Mouse (Mus musculus) v-Abl transformed pro-B cells (cell line): ENCODE data around the gene Kmt5b.

Experiments used
- in situ Hi-C, 2 experiments: fragments of 400-800 bp; cut with MboI; formaldehyde crosslinking; loops; one replicate each; pipeline ENCODE4 v1.15.1; 2025; ENCODE audit not compliant: unreplicated experiment in 2 of 2

Kmt5b gene

DNA sequence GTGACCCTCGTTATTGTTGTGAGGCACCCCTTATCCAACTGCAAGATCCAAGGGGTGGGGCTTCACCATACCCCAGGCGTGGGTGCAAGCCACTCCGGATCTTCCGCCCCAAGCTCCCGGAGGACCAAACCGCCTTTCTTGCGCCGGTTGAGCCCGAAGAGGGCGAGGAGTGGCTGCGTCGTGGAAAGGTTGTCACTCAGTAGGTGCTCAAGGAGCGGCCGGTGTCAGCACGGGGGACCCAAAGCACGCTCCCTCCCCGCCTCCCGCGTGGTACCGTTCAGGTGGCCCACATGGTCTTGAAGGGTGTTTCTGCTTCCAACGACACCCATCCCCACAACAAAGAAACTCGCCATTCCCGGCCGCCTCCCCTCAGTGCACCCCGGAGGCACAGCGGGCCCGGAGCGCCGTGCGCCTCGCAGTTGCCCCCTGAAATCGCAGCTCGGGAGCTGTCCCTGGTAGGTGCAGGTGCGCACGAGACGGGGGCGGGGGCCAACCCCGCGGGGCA is at the start of gene Kmt5b:
TSS of gene Kmt5b (plus strand) at position 146 of the 505 bp plus-strand sequence.
- in situ Hi-C loops: no loop called here

DNA sequence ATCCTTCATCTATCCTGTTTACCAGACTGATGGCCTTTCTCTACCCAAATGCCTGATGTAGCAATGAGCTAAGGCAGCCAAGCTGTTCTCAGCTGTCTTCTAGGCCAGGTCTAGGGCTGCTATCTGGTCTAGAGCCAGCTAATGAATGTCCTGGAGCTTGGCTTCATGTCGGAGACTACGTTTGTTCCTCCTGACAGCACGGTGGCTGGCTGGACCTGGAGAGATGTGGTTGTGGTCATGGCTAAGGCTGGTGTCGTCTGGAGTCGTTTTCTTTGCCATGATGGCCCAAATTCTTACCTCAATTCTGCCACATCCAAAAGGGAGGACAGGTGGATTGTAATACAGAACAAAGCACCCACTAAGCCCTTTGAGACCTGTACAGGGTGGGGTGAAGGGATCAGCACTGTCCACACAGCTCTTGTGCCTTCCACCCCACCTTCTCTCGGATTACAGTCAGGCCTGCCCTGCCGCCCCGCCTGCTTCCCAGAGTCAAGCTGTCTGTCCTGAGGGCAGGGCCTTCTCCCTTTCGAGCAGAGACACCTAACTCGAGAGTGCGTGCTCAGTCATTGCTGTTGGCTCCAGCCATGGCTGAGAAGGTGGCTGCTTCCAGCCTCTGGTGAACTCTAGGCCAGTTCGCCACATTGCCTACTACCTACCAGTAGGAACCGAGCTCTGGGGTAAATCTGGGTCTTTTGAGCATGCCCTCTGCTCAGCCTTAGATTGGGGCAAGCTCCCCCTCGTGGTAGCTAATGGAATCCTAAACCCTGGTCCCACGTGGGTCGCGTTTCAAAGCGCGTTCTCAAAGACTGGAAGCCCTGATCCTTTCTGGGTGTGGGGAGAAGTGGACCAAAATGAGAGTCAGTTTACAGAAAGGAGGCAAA is 48.5 kb upstream of the Kmt5b start:
- in situ Hi-C loops: loop anchor here in 1 of 2 experiments (5.0 to 10.0 kb wide), 3 partner anchors 66 to 424 kb away; no protein-coding TSS in a partner anchor

DNA sequence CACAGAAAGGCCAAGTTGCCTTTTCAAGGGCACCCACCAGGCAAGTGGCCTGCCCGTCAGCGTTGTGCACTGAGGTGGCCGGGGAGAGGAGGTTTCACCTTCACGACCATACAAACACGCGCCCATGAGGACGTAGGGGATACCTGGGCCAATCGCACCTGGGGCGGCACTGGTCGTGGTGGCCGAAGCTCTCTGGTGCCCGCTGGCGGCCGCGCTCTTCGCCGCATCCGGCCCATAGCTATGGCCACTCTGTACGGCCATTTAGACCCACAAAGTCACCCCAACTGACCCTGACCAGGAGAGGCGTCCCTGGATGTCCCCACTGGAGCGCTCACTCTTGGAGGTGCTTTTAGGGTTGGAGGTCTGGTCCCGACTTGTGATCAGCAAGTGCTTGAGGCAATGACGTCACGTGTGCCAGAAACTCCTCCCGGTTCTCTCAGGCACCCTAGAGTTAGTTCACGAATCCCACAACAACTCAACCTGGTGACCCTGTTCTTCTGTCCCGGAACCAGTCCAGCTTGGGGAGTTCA is 47.8 kb upstream of the Kmt5b start:
- in situ Hi-C loops: loop anchor here in 1 of 2 experiments (5.0 to 10.0 kb wide), 3 partner anchors 67 to 425 kb away; no protein-coding TSS in a partner anchor

DNA sequence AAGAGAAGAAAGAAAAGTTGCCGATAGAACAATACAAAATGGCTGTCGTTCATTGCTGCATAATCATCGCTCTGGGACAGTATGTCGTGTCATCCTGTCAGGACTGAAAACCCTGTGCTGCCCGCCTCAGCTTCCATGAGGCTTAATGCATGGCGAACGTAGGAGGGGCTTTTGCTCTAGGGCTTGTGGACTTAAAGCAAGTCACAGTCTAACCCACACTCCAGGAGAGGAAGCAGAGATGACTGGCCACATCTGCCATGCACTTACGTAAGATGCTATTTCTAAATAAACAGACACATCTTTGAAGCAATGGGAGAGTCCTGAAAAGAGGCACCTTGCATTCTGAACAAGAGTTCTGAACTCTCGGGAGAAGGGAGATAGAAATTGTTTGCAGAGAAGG is 44.1 kb upstream of the Kmt5b start:
- in situ Hi-C loops: loop anchor here in 1 of 2 experiments (5.0 kb wide), 1 partner anchor 101 kb away; no protein-coding TSS in a partner anchor

- in situ Hi-C loops: loop anchor here in 1 of 2 experiments (5.0 kb wide), 1 partner anchor 102 kb away; no protein-coding TSS in a partner anchor
These were observed 43.3 kb upstream of the Kmt5b start for GRCm38 (mm10) chr19:3723904-3724303.

- in situ Hi-C loops: loop anchor here in 1 of 2 experiments (5.0 kb wide), 1 partner anchor 102 kb away; no protein-coding TSS in a partner anchor
These were observed 42.4 kb upstream of the Kmt5b start for GRCm38 (mm10) chr19:3724779-3725178.

DNA sequence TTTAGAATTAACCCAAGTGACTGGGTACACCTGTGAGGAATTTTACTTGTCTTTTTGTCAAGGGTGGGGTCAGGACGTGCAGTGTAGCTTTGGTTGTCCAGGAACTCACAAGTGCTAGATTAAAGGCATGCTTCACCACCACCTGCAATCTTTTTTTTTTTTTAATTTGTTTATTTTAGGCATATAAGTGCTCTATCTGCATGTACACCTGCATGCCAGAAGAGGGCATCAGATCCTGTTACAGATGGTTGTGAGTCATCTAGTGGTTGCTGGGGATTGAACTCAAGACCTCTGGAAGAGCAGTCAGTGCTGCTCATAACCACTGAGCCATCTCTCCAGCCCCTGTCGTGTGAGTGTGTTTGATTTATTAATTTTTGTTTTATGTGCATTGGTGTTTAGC is 38.3 kb upstream of the Kmt5b start:
- in situ Hi-C loops: no loop called here

DNA sequence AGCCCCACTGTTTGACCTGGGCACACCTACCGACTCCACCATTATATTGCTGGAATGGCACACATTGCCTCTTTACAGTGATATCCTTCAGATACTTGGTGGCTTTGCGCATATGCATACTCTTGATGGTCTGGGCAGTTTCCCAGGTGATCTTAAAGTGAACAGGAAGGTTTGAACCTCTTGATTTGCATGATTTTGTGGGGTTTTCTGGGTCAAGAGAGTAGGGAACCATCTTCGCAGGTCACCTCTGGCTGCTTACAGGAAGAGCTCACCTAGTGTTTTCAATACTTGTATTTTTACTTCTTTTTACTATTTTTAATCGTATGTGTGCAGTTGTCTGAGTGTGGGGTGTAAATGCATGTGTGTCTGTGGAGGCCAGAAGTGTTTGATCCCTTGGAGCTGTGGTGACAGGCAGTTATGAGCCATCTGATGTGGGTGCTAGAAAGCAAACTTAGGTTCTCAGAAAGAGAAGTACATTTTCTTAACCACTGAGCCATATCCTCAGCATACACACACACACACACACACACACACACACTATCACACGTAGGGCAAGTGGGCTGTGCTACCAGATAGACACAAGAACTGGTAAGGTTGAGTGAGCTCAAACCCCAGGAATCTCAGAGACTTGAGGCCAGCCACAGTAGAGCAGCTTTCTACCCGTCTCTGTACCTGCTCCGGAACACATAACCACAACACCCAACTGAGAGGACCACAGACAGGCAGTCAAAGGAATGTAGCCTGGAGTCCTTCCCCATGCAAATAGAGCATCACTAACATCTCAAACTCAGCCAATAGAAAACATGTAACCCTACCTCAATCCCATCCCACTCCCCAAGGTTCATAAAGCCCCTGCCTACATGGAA is 36.2 kb upstream of the Kmt5b start:
- in situ Hi-C loops: no loop called here

DNA sequence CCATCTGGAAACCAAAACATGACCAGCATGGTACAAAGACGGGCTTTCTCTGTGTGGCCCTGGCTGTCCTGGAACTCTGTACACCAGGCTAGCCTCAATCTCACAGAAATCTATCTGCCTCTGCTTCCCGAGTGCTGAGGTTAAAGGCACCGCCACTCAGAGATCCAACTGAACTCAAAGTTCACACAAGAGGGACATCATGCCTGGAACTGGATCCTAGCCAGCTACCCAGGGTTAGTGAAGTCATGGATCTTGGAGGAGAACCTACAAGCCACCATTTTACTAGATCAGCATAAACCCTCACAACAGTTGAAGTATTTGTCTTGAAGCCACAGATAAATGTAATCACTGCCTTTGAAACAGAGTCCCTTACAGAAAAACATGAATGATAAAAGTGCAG is 31.2 kb upstream of the Kmt5b start:
- in situ Hi-C loops: no loop called here

DNA sequence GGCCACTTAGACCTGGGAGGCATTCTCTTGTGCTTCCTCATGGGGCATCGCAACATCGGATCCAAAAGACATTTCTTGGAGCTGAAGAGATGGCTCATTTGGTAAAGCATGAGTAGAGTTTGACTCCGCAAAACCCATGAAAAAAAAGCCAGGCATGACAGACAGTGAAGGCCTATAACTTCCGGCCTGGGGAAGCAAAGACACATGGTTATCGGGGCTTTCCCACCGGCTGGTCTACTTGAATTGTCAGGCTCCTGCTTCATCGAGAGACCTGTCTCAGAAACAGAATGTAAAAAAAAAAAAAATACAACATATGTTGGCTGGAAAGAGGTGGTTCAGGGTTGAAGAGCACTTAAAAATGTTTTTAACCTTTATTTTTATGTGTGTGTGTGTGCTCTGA is 27.6 kb upstream of the Kmt5b start:
- in situ Hi-C loops: no loop called here

DNA sequence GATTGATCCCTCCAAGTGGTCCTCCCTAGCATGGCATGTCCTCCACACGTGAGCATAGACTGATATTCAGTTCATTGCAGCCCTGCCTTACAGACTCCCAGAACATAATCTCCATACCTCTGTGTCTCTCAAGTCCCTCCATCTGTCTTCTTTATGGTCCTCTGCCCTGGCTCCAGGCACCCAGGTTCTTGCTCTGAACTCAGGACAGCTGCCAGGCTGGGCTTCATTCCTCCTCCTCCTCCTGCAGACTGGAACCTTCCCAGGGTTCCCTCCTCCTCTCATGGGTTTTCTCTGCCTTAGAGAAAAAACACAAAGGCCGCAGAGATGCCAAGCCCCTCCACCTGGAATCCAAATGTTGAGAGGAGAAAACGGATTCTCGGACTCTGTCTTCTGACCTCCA is 24.5 kb upstream of the Kmt5b start:
- in situ Hi-C loops: no loop called here

DNA sequence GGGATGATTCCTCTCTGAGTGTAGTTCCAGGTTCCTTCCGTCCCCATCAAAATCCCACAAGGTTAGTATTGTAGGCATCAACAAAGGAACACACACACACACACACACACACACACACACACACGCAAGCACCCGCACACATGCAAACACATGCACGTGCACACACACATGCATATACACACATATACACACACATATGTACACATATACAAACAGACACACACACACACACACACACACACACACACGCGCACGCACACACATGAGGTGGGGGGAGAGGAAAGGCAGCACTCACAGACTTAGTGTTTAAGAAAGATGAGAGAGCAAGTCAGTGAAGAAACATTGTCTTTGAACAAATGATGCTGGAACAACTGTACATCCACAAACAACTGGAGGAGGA is 23.9 kb upstream of the Kmt5b start:
- in situ Hi-C loops: no loop called here

GRCm38 (mm10) chr19:3743851-3744512 is 23.2 kb upstream of the Kmt5b start:
- in situ Hi-C loops: no loop called here

DNA sequence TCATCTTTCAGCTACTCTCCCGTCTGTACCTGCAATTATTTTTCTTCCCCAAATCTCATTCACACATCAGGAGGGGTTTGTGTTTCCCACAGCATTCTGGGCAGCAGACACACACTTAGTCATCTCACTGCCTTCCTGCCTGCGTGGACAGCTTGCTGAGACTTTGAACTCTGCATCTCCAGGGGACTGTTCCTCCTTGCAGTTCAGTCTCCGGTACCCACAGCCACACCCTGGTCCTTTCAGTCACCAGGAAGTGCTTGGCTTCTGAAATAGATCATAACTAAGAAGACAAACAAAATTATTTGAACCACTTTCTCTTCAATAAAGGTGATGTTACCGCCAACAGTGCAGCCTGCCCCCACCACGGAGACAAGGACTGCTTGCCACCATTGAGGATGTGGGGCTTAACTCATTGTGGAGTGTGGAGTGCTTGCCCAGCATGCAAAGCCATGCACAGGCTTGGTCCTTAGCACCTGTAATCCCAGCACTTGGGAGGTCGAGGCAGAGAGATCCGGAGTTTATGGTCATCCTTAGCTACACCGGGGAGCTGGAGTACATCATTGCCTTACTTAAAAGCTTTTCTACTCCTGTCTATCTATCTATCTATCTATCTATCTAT is 14.5 kb upstream of the Kmt5b start:
- in situ Hi-C loops: no loop called here

DNA sequence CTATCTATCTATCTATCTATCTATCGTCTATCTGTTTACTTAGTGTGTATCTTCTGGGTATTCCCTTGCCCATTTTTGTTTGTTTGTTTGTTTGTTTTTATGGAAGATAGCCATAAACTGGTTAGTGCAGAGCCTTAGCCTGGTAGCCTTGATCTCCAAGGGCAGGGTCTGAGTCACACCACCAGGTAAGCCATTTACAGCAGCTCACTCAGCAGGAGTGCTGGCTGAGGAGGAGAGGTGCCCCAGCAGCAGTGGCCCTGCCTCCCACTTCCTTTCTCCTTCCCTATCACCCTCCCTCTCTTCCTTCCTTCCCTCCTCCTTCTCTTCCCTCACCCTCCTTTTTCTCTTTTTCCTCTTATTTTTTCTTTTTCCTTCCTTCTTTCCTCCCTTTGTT is 14.0 kb upstream of the Kmt5b start:
- in situ Hi-C loops: no loop called here

- in situ Hi-C loops: no loop called here
These were observed 13.5 kb upstream of the Kmt5b start for GRCm38 (mm10) chr19:3753738-3754137.

DNA sequence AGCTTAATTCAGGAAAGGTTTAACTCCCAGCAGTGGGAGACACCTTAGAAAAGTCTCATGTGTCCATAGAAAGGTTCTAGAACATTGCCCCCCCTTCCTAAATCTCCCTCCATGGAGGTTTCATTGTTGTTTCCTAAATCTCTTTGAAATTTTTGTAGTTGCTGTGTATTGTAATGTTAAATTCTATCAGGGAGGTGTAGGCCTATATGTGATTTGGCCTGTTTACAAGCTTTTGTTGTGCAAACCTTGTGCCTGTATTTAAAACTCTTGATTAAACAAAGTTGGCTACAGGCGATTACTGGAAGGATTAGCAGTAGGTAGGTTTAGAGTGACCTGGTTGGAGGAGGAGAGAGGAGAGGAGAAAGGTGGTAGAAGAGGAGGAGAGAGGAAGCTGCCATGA is 9.4 kb upstream of the Kmt5b start:
- in situ Hi-C loops: no loop called here

DNA sequence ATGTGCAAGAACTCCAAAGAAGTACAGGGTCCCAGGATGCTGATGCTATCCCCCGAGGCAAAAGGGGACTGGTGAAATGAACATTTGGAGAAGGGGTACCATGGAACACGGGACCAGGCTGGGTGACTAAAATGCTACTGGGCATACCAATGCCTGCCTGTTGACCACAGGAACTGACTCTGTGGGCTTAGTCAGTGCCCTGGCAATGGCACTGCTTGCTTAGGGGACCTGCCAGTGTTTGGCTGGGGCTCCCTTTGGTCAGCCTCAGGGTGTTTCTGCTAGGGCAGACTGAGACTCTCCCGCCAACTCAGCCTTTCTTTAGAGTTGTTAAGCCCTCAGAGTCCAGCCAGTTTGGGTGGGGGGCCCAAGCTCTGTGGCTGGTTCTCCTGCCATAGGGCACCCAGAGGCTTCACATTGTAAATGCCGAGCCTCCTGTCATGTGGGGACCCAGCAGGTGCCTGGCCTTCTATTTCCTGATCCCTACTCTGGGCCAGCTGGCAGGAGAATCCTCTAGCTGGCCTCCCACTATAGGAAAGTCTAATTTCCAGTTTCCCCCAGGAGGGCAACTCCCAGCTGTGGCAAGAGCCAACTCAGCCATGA is 1.9 kb upstream of the Kmt5b start:
- in situ Hi-C loops: no loop called here

GRCm38 (mm10) chr19:3766378-3766777 is 843 bp upstream of the Kmt5b start:
- in situ Hi-C loops: no loop called here
